Mouse (Mus musculus) left cerebral cortex, postnatal 14 days (tissue): ENCODE data around the gene Gstm7. TPM values are rescaled to one million over a fixed set of nuclear protein-coding genes. Genes with fewer than 3 reads are reported as not detected.
"Not testable (repeated sequence)": the region's sequence is repeated elsewhere in the genome, so short reads cannot be mapped to it uniquely, and the experiment has no call there.

ENCODE experiments used
- DNase-seq, 2 experiments: peaks; one replicate each; pipeline ENCODE4 v3.0.0; 2021 to 2022; ENCODE audit warnings: low spot score in 2 of 2, mixed read lengths in 1 of 2
- intact Hi-C: fragments of 180-260 bp; cut with DNase I; formaldehyde crosslinking; loops from one replicate; pipeline ENCODE4 v1.15.1; 2025
- long read RNA-seq, 2 experiments: library from polyadenylated mRNA; stranded (forward); transcript quantifications; one replicate each; pipeline ENCODE4 v2.0.0; 2021
- total RNA-seq, 2 experiments: library from RNA; stranded (reverse); gene quantifications; 2 replicates each; pipeline ENCODE4 v1.2.3; 2021

Gstm7 gene
- 10 to 100 TPM; 66.3 to 66.4 TPM for total RNA-seq
- long read RNA-seq, experiment 1, transcript Gstm7-201 (8 exons, 1,377 nt) = major isoform, 51 of 60 reads
- long read RNA-seq, experiment 1, partial matches to known transcripts = 0 of 60 reads
- long read RNA-seq, experiment 1, other reads (novel, unspliced or antisense) = 5 of 60 reads
- long read RNA-seq, experiment 2, transcript Gstm7-201 (8 exons, 1,377 nt) = major isoform, 52 of 65 reads
- long read RNA-seq, experiment 2, partial matches to known transcripts = 4 of 65 reads
- long read RNA-seq, experiment 2, other reads (novel, unspliced or antisense) = 6 of 65 reads

DNA sequence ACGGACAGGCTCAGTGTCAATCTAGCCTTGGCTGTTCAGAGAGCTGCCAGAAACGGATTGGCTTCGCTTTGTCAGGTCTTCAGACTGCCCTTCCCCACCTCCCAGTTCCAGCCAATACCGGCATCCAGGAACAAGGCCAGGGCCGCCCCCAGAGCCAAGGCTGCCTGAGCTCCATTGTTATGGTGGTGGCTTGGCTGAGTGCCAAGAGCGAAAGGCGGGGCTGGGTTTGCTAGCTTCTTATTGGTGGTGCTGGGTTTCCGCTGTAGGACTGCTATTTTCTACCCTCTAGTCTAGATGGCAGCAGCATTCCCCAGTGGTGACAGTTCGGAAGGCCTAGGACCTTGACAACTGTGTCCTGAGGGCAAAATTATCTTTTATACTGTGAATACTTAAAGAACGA lies at the start of gene Gstm7:
Gene Gstm7 (minus strand): TSS at position 148 of the 400 bp plus-strand sequence.
- peak; percentile 97 to 99 for DNase-seq
- intact Hi-C loops = no loop called here

DNA sequence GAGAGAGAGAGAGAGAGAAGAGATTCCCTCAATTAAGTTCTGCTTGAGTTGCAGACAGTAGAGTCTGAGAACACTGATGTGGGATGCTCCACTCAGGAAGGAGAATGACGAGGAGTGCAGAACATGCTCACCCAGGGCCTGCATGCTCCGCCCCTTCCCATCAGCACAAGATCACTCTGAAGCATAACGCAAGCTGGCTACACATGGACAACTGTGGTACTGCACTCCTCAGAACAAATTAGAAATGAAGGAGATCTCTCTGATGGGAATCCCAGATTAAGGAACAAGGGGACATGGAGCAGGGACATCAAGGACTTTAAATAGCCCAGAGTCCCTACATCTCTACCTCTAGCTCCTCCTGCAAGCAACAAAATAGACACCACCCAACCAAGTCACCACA lies 49.6 kb upstream of the Gstm7 start:
- peak in 1 of 2 experiments; percentile 23 for DNase-seq
- intact Hi-C loops = no loop called here

DNA sequence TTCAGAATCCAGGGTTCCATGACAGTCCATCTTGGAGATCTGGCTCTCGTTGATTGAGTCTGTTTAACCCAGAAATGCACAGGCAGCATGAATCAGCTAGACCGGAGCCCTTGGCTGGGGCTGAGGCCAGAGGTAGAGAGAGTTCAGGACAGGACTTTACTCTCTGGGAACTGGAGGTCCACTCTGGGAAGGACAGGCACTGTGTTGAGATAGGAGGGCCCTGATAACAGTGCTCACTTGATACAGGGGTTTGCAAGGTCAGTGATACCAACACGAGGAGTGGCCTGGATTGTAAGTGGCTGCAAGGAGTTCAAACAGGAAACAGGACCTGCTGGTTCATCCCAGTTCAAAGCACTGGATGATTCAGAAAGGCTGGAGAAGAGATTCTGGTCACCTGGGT lies 46.1 kb upstream of the Gstm7 start:
- no peak for DNase-seq
- intact Hi-C loops = no loop called here

DNA sequence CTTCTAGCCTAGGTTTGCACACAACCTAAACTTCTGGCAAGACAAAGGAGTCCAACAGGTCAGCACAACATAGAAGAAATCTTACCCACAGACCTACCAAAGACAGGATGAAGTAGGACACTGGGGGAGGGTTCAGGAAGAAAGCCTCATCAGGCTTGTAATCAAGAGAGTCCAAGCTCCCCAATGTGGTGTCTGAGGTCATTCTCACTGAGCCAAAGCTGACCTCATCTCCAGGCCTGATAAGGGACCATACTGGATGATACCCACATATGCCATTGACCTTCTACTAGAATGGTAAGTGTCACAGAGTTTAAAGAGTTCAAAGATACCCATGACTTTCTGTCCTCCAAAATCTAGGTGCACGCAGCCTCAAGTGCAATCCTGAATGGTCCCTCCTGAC lies 42.6 kb upstream of the Gstm7 start:
- DNase-seq = no peak
- intact Hi-C loops = no loop called here

DNA sequence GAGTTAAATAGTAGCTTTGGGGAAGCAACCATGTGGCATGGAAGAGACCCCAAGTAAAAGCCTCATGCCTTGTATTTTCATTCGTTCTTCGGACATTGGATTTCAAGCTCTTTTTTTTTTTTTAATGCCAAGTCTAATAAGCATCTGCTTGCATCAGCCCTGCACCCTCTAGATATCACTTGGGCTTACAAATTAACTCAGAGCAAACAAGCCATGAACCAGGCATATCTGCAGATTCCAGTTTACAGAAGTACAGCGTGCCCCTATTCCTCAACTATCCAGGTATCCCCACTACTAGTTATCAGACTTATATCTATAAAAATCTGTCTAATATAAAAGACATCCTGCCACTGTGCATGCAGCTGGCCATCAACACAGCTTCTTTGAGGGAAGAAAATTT lies 40.5 kb upstream of the Gstm7 start:
- DNase-seq = no peak
- intact Hi-C loops = no loop called here

DNA sequence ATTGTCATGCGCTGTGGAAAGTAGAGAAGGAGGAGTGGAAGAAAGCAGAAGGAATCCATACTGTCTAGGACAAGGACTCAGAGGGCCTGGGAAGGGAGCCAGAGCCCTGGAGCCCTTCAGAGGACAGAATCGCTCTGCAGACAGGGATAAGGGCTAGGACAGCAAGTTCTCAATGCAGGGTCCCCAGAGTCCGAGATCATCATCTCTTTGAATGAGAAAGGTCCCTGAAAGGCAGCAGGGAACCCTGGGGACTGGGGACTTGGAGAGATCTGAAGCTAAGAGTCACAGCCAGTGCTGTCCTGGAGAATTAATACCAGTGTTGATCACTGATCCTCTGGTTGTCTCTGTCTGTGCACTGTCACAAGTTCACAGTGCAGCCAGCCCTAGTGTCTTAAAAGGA lies 39.5 kb upstream of the Gstm7 start:
- intact Hi-C loops, DNase-seq: not testable (repeated sequence)

DNA sequence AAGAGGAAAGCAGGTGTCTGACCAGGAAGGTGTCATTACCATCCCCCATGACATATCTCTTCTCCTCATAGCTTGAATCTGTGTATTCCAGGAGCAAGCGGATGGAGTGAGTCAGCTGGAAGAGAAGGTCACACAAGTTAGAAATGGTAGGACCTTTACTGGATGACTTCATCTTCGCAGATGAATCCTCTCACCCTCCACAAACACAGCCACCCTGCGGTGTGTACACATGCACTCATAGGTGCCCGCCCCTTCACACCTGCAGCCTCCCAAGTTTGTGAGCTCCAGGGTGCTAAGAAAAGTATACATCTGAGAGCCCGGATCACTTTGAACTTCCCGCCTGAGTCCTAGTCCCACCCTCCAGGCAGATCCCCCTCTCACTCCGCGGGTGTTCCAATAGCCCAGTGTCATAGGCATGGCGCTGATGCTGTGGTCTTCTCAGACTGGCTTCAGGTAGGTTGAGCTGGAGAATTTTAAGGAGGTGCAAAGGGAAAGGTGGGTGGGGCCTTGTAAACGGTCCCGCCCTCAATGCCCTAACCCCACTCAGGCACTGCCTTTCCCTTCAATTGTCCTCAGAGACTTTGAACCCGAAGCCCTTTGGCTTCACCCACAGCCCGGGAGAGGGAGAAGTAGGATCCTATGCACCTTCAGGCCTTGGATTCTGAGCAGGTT lies 37.2 kb upstream of the Gstm7 start, which contains the start of gene Gstm3:
Gene Gstm3 (minus strand): TSS at position 560 of the 672 bp plus-strand sequence.
- intact Hi-C loops = no loop called here
- DNase-seq = no peak

DNA sequence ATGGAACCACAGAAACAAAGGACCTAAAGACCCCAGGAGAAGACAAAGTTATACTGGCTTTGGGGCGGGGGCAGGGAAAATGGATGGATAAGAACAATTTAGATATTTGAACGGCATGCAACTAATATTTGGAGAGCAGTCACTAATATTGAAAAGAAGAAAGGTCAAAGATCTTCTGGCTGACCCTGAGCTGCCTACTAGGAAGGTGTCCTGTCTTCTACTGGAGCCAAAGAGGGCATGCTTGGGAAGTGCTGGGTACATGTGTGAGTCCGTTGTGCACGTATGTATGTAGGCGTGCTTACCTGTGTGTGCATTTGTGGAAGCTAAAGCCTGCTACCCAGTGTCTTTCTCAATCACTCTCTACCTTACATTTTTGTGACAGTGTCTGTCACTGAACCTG lies 35.0 kb upstream of the Gstm7 start:
- intact Hi-C loops = no loop called here

DNA sequence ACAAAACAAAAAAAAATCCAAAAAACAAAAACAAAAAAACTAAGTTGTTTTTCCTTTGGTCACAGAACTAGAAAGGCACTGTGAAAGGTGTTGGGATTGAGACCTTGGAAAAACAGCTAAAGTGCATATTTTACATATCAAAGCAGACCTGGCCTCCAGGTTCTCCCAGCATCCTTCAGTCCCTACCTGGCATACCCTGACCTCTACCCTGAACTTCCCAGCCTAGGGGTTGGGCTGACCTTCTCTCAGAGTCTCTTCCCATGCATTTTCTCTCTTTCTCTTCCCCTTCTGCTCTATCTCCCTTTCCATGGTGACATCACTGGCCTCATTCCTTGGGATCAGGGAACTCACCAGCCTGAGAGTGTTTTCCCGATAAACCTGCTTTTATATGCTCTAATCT lies 34.0 kb upstream of the Gstm7 start:
- intact Hi-C loops = no loop called here
- DNase-seq = no peak

More for the DNA sequence above, 35.0 kb upstream of the Gstm7 start:
- DNase-seq = no peak

DNA sequence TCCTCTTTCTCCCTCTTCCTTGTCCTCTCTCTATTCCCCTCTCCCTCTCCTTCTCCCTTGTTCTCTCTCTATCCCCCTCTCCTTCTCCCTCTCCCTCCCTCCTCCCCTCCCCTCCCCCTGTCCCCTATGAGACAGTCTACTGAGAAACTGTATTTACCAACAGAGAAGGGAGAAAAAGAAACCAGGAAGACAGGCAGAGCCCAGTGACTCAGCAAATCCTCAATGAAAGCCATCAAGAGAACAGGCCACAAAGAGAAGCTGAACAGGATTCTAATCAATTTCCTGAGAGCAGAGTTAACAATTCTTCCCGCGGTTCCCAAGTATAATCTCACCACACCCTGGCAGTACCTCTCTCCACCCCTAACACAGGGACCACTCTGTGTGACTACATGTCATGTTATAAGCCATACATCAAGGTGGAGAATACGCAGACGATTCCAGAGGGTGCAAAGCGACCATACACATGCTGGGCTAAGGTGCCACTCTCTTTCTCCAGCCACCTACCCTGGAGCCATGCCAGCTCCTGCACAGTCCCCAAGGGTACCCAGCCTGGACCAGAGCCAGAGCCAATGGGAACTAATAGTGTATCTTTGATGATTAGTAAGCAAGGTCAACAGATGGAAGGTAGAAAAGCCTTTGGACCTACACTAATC lies 33.2 kb upstream of the Gstm7 start:
- no peak for DNase-seq
- intact Hi-C loops = no loop called here

DNA sequence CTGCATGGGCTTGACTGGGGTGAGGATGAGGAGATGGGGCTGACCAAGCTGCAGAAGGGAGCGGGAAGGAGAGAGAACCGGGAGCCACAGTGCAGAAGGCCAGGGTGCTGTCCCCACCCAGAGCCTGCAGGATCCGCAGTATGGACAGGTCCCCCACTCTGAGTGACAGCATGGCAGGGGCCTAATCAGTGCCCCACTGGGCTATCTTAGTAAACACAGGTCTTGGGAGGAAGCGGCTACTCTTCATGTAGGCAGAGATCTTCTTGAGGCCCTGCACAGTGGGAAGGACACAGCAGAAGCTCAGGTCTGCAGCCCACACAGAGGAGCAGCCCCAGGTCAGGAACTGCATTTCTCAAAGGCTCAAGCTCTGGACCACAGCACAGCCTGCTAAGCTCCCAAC lies 32.4 kb upstream of the Gstm7 start:
- no peak for DNase-seq
- intact Hi-C loops = no loop called here

DNA sequence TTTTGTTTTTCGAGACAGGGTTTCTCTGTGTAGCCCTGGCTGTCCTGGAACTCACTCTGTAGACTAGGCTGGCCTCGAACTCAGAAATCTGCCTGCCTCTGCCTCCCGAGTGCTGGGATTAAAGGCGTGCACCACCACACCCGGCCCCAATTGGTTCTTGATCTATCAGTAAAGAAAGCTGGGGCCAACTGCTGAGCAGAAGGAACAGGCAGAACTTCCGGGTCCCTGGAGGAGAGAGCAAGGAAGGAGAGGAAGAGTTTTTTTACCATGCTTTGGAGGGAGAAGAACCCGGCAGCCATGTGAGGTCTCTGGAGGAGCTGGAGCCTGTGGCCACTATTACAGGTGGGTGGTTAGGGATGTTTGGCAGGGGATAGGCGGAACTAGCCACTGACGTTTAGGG lies 23.6 kb upstream of the Gstm7 start:
- intact Hi-C loops, DNase-seq: not testable (repeated sequence)

DNA sequence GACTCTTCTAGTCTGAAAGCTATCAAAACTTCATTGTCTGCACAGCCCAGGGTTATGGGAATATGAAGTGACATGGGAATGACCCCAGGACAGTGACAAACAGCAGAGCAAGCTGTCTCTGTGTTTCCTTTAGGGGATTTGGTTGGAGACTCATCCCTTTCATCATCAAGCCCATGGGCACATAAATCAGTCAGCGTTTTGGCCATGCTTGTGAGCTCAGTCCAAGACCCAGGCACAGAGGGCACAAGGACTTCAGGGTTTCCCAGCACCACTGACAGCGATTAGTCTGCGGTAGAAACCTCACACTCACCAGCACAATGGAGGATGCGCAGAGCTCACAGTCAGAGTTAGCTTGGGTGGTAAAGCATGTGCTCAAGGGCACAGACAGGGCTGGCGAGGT lies 22.3 kb upstream of the Gstm7 start:
- DNase-seq = no peak
- intact Hi-C loops = no loop called here

DNA sequence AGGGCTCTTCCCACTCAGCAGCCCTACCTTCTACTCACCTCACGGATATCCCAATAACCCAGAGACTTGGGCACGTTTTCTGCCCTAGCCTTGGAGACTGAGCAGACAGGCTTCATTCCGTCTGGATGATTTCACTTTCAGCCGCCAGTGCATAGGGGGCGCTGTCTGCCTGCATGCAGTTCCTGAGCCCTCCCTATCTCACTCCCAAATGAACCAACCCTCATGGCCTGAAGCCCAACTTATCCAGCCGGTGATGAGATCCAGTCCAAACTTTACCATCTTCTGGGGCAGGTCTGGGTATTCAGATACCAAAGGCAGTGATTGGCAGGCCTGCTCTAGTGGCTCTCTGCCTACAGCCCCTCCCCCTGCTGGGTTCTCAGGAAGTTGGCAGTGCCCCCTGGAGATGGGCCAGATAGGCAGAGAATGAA lies 21.7 kb upstream of the Gstm7 start:
- intact Hi-C loops = no loop called here
- DNase-seq = peak; percentile 52 to 72

DNA sequence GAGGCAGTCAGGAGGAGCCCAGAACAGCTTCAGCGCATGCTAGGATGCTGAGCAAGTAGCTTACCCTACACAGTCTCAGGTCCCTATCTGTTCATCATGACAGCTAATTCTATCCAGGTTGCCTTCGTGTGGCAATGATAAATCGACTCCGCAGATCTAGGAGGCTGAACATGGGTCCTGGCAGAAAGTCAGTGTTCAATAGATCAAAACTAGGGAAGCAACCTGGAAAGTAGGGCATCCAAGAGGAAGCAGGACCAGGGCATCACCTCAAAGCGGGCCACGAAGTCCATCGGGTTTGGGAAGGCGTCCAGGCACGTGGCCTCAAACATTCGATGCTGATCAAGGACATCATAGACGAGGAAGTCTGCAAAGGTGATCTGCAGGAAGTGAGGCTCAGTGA lies 18.9 kb upstream of the Gstm7 start:
- intact Hi-C loops = no loop called here
- DNase-seq = no peak

DNA sequence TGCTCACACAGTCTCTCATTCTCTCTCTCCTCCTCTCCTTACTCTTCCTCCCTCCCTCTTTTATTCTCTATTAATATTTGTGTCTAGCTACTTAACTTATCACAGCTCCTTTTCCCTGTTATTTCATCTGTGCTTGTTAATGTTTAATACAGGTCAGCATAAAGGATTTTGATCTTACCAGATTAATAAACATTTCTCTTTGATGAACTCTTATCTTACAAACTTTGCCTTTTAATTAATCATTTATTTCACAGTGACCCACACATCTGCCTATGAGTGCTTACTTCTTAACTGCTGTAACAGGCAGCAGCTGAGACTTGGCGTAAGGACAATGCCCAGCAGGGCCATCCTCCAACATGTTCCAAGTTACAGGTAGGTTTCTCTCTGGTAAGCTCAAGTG lies 17.8 kb upstream of the Gstm7 start:
- DNase-seq = not testable (repeated sequence)
- intact Hi-C loops = loop anchor here (10.0 kb wide), 1 partner anchor 195 kb away; the partner anchor contains the start of gene Gnai3

DNA sequence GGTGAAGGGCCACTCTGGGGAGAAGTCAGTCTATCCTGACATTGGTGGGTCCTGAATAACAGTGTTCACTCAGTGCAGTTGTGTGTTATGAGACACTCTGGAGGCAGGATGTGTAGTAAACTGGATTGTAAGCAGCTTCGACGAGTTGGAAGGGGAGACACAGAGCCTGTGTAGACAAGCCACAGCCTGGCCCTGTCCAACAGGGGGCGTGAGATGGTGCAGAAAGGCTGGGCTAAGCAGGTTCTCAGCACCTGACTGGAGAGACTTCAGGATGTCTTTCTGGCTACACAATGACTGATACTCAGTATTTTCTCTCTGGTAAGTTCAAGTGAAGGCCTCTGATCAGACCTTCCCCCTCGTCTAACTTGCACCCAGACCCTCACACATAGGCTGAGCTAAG lies 14.1 kb upstream of the Gstm7 start:
- intact Hi-C loops = loop anchor here (10.0 kb wide), 1 partner anchor 199 kb away; the partner anchor contains the start of gene Gnai3
- no peak for DNase-seq

DNA sequence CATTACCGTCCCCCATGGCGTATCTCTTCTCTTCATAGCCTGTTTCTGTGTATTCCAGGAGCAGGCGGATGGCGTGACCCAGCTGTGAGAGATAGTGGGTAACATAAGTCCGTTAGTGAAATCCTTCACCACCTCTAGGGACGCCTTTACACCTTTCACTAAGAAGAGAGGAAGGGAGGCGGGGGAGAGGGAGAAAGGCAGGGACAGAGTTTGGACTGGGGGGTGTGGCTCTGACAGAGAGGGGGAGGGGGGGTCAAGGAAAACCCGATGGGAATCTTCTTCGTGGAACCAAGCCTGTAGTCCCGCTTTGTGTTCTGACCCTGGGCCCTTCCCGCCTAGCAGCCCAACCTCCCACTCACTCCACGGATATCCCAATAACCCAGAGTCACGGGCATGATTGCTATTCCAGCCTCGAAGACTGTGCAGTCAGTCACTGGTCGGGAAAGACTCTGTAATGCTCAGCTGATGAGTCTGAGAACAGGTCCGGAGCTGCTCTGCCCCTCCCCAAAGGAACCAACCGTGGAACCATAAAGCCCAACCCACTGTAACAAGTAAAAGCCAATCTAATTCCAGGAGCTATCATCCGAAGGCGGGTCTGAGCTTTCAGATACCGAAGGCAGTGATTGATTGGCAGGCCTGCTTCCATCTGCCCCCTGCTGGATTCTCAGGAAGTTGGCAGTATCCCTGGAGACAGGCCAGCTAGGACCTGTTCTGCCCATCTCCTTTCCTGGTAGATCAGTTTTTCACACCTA lies 11.8 kb upstream of the Gstm7 start, which contains the start of gene Gstm6:
Gene Gstm6 (minus strand): TSS at position 511 of the 752 bp plus-strand sequence.
- intact Hi-C loops = loop anchor here (10.0 kb wide), 1 partner anchor 201 kb away; the partner anchor contains the start of gene Gnai3
- DNase-seq = peak; percentile 48 to 75

DNA sequence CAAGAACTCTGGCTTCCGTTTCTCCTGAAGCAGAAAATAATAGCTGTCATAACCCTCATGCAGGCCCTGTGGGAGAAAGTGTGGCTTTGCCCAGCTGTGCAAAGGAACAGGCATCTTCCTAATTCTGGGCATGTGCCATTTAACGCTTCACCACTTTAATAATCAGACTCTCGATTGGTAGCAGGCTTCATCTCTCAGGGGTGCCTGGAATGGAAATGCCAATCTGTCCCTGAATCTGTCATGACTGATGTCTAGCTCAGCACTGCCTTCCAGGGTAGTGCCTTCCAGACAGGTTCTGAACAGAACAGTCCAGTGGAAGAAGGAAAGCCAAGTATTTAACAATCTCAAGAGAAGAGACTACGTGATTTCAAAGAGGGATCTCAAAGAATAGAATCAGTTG lies 9.6 kb upstream of the Gstm7 start:
- DNase-seq = no peak
- intact Hi-C loops = loop anchor here (10.0 kb wide), 1 partner anchor 204 kb away; the partner anchor contains the start of gene Gnai3
